Mouse (Mus musculus): Measurements from ENCODE around the gene Tmem213.

DNA sequence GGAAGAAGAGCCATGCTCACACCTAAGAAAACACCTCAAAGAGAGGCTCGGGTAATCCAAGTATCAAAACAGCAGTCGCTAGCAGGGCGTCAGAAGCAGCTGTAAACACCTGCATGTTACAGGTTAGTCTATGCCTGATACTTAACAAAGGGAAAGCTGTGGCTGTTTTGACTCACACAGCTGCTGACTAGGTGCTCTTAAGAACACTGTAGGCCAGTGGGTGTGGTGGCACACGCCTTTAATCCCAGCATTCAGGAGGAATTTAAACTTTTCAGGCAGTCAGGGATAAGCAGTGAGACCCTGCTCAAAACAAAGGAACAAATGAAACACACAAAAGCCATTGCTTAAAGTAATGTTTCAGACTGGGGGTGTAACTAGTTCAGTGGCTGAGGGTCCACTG lies 25.9 kb upstream of the Tmem213 start:
- TF ChIP-seq CTCF (IDR thresholded peaks at IDR 0.05; ENCODE audit: low read depth), result no peak
- no peak for TF ChIP-seq EP300 (IDR thresholded peaks at IDR 0.05; ENCODE audit: low read depth)
